Mouse (Mus musculus) E14TG2a.4 (cell line): ENCODE measurements around the gene Ifngr2.

ENCODE experiments used
- H3K27me3 ChIP-seq: 2 replicates; pipeline ENCODE4 v1.6.1; 2014; ENCODE audit warnings: low read length, control low read depth; ENCODE audit not compliant: insufficient read depth
- H3K36me3 ChIP-seq: 2 replicates; pipeline ENCODE4 v1.6.1; 2014; ENCODE audit warnings: low read length, control low read depth; ENCODE audit not compliant: insufficient read depth
- H3K4me1 ChIP-seq: replicated peaks from 2 replicates; pipeline ENCODE4 v1.6.1; 2014; ENCODE audit warnings: low read depth, low read length, control low read depth
- H3K4me3 ChIP-seq: replicated peaks from 2 replicates; pipeline ENCODE4 v1.5.1; 2014; ENCODE audit warnings: mild to moderate bottlenecking, low read length
- H3K9me3 ChIP-seq: 2 replicates; pipeline ENCODE4 v1.6.1; 2014; ENCODE audit warnings: low read length, control low read depth
- CTCF ChIP-seq: conservative IDR thresholded peaks from 2 replicates; pipeline ENCODE4 v1.5.1; 2014; ENCODE audit warnings: low read length
- NANOG ChIP-seq: IDR thresholded peaks from 2 replicates; pipeline ENCODE4 v1.6.1; 2014; ENCODE audit warnings: borderline replicate concordance, low read length, mixed read lengths
- POU5F1 ChIP-seq: IDR thresholded peaks from 2 replicates; pipeline ENCODE4 v1.6.1; 2014; ENCODE audit warnings: low read length, borderline replicate concordance

The Ifngr2 gene

DNA sequence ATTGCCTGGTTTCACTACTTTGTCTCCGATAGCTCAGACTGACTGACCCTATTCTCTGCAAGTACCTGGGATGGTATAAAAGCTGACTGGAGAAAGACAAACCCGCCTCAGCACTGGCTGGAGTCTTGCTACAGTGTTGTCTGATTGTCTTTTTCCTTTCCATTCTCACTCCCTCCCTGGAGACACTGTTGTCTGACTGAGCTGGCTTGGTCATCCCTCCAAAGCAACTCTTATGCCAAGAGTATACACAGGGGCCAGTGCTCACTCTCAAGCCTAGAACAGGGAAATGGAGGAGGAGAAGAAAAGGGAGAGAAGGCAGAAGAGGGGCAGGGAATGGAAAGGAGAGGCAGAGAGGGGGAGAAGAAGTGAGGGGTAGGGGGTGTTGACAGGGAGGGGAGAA lies 14.4 kb upstream of the Ifngr2 start:
- Histone ChIP-seq H3K4me3 (no peak overlapping the region), H3K27me3 (peaks cover 34% of the 10 kb centered on the region), H3K4me1 (peaks cover 10% of the 10 kb centered on the region; the same call in 1 of the 2 replicates), H3K36me3 (no peaks in the 10 kb centered on the region), H3K9me3 (no peaks in the 10 kb centered on the region)
- TF ChIP-seq POU5F1 = no peak
- TF ChIP-seq NANOG = no peak
- TF ChIP-seq CTCF = no peak

DNA sequence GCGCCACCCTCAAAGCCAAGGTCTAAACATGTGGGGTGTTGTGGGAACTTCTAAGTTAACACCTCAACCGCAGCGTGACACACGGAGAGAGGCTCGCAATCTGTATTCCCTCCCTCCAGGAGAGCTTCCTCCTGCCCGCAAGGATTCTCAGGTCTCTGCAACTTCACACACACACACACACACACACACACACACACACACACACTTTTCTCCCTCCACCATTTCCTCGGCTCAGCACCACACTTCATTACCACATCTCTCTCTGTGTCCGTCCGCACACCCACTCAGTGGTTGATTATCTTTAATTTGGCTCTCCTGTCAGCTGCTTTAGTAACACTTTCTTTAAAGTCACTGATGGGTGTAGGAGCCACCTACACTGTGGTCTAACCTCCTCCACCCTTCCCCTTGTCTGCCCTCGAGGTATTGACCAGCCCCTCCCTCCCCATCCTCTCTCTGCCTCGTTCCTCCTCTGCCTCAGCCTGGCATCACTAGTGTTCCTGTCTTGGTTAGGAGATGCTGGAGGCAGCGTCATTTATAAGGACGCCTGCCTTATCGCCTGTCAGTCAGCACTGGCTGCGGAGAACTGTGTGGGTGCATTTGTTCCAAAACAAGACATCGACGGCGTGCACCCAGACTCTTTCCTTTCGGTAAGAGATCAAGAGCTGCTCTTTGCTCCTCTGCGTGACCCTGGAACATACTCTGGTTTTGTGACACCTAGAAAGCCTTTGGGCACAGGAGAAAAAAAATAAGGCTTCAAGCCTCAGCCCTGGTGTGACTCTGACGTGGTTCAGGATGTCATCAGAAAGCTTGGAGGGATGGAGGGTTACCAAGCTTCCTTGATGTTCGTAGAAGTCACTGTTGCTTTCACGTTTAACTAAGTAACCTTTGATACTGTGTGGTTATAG lies 13.5 kb upstream of the Ifngr2 start:
- Histone ChIP-seq H3K27me3 (peaks cover 34% of the 10 kb centered on the region), H3K4me3 (no peak overlapping the region), H3K4me1 (peaks cover 12% of the 10 kb centered on the region; the same call in 1 of the 2 replicates), H3K9me3 (no peaks in the 10 kb centered on the region), H3K36me3 (no peaks in the 10 kb centered on the region)
- TF ChIP-seq NANOG (no peak), POU5F1 (no peak), CTCF (no peak)

- H3K27me3 ChIP-seq = peaks cover 32% of the 10 kb centered on the region
- no peaks in the 10 kb centered on the region for H3K9me3 ChIP-seq
- H3K36me3 ChIP-seq = no peaks in the 10 kb centered on the region
- TF ChIP-seq CTCF (no peak), NANOG (no peak), POU5F1 (no peak)
- peaks cover 14% of the 10 kb centered on the region for H3K4me1 ChIP-seq
- H3K4me3 ChIP-seq = no peak overlapping the region
These were observed 12.4 kb upstream of the Ifngr2 start for GRCm38 (mm10) chr16:91534477-91534876.

DNA sequence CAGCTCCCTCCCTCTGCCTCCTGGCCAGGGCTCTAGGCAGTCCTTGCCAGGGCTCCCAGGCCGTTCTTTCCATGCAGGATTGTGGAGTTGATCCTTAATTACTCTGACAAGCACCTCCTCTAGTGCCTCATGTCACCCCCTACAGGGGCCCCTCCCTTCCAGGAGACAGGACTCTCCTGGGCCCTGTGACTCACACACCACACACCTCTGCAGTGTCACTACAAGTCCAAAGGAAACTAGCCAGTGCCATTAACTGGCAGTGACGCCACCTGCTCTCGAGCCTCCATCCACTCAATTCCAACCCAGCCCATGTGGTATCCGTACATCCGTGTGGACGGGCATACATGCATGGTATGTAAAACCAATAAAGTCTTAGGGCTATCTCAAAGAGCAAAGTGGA lies 12.0 kb upstream of the Ifngr2 start:
- Histone ChIP-seq H3K27me3 (peaks cover 32% of the 10 kb centered on the region), H3K4me1 (peaks cover 18% of the 10 kb centered on the region), H3K4me3 (no peak overlapping the region), H3K9me3 (no peaks in the 10 kb centered on the region), H3K36me3 (no peaks in the 10 kb centered on the region)
- TF ChIP-seq CTCF (no peak), NANOG (no peak), POU5F1 (no peak)

GRCm38 (mm10) chr16:91536372-91536771 lies 10.5 kb upstream of the Ifngr2 start:
- Histone ChIP-seq H3K4me1 (peaks cover 21% of the 10 kb centered on the region), H3K4me3 (no peak overlapping the region), H3K27me3 (peaks cover 36% of the 10 kb centered on the region), H3K36me3 (no peaks in the 10 kb centered on the region), H3K9me3 (no peaks in the 10 kb centered on the region)
- TF ChIP-seq CTCF (no peak), POU5F1 (no peak)

DNA sequence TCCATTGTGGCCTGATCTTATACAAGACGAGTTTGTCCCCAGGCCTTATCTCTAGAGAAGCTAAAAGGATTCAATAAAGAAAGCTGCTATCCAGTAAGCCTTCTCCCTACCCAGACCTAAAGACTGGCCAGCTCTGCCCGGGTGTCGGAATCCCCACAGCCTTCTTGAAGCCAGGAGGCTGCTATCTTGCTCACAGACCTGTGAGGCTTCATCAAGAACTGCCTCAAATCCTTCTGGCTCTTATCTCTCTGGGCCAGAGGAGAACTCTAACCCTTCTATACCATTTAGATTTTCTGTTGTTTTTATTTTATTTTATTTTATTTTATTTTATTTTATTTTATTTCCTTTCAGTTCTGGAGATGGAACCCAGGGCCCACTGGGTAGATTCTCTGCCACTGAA lies 9.8 kb upstream of the Ifngr2 start:
- TF ChIP-seq POU5F1 (no peak), NANOG (no peak), CTCF (no peak)
- peaks cover 28% of the 10 kb centered on the region for H3K4me1 ChIP-seq
- H3K27me3 ChIP-seq = peaks cover 34% of the 10 kb centered on the region
- no peak overlapping the region for H3K4me3 ChIP-seq
- H3K9me3 ChIP-seq = no peaks in the 10 kb centered on the region
- H3K36me3 ChIP-seq = no peaks in the 10 kb centered on the region

- no peaks in the 10 kb centered on the region for H3K9me3 ChIP-seq
- H3K4me3 ChIP-seq = no peak overlapping the region
- no peak for TF ChIP-seq POU5F1
- no peak for TF ChIP-seq NANOG
- no peak for TF ChIP-seq CTCF
- H3K4me1 ChIP-seq = peaks cover 34% of the 10 kb centered on the region
- H3K36me3 ChIP-seq = no peaks in the 10 kb centered on the region
- peaks cover 33% of the 10 kb centered on the region for H3K27me3 ChIP-seq
These were observed 8.8 kb upstream of the Ifngr2 start for GRCm38 (mm10) chr16:91538051-91538450.

GRCm38 (mm10) chr16:91538513-91538912 lies 8.4 kb upstream of the Ifngr2 start:
- peaks cover 31% of the 10 kb centered on the region for H3K4me1 ChIP-seq
- H3K27me3 ChIP-seq = peaks cover 29% of the 10 kb centered on the region
- no peak overlapping the region for H3K4me3 ChIP-seq
- H3K9me3 ChIP-seq = no peaks in the 10 kb centered on the region
- no peak for TF ChIP-seq CTCF
- TF ChIP-seq POU5F1 = no peak
- TF ChIP-seq NANOG = no peak
- H3K36me3 ChIP-seq = no peaks in the 10 kb centered on the region

DNA sequence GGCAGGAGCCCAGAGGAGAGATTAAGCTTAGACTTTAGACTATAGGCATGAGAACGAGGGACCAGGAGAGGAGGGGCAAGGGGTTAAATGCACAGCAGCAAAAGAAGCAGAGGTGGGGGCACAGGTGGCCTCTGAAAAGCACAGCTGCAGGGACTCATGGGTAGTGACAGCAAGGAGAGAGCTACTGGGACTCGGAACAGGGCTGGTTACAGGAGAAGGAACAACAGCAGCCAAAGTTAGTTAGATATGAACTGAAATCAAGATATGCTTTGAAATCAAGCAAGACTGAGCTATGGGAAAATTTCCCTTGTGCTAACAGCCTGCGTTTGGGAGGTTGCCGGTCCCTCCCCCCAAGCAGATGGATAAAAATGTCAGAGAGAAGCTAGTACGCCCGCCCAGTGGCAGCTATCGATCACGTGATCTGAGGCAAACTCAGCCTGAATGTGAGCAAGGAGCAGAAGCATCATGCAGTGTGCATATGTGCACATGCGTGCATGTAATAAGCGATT lies 5.2 kb upstream of the Ifngr2 start:
- H3K36me3 ChIP-seq = no peaks in the 10 kb centered on the region
- 0 out of 2 replicates have a peak overlapping the region, but pooled peaks have one; percentile 10 for H3K4me3 ChIP-seq
- peaks cover 38% of the 10 kb centered on the region for H3K4me1 ChIP-seq
- no peak for TF ChIP-seq NANOG
- TF ChIP-seq CTCF = no peak
- TF ChIP-seq POU5F1 = no peak
- no peaks in the 10 kb centered on the region for H3K9me3 ChIP-seq
- H3K27me3 ChIP-seq = peaks cover 24% of the 10 kb centered on the region
